Mouse (Mus musculus): ENCODE results near the gene Ccr10.

DNA sequence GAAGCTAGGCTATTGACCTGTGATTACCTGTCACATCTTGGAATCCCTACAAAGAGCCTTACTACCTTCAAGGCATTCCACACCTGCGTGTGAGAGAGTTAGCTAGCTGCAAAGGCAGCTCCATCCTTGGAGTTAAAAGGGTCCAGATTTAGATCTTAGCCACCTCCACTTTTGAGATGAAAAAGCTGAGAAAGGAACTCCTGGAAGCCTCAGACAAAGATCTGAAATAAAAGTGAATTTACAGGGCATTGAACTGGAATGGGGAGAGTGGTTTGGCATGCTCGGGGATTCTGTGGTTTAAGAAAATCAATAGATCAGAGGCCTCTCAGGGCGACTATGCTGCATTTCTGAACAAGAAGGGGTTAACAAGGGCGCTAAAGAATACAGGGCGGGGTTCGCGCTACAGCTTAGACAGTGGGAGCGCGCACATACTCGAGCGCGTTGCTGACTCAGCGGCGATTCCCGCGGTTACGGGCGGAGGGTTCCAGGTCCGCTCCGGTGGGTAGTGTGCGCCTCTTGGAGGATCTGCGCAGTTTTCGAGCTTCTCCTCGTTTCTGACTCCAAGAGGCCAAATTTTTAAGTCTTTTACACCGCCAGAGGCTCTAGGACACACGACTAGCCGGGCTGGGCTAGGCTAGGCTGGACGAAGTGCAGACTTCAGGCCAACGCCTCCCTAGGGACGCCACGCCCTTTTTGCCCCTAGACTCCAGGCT lies 3.4 kb downstream of the Ccr10 start:
- no peak for TF ChIP-seq CTCF (IDR thresholded peaks at IDR 0.05; ENCODE audit: low read depth)
- no peak for TF ChIP-seq EP300 (IDR thresholded peaks at IDR 0.05; ENCODE audit: low read depth)

Measured in liver, embryonic 14.5 days (tissue).